Mouse (Mus musculus) intestine, embryonic 16.5 days (tissue): Measurements from ENCODE around the gene Gemin5. TPM values are rescaled to one million over a fixed set of nuclear protein-coding genes. Genes with fewer than 3 reads are reported as not detected.
"Not testable (repeated sequence)": the region's sequence is repeated elsewhere in the genome, so short reads cannot be mapped to it uniquely, and the experiment has no call there.

Source experiments
- ATAC-seq: fragments of 200-750 bp; cut with Nextera tagmentation; 2 replicates; pipeline ENCODE4 v1.8.0; 2017; ENCODE audit warnings: moderate TSS enrichment, moderate library complexity
- H3K27ac ChIP-seq: fragments of 300-500 bp; sonication (generic); 2 replicates; pipeline ENCODE4 v1.5.1; 2014; ENCODE audit warnings: mild to moderate bottlenecking, low read length
- H3K27me3 ChIP-seq: fragments of 300-500 bp; sonication (generic); replicated peaks from 2 replicates; pipeline ENCODE4 v1.6.1; 2014; ENCODE audit warnings: low read length, control low read depth, mixed read lengths; ENCODE audit not compliant: control insufficient read depth, insufficient read depth
- H3K36me3 ChIP-seq: fragments of 300-500 bp; sonication (generic); 2 replicates; pipeline ENCODE4 v1.6.1; 2014; ENCODE audit warnings: low read length, control low read depth; ENCODE audit not compliant: control insufficient read depth, insufficient read depth
- H3K4me1 ChIP-seq: fragments of 300-500 bp; sonication (generic); 2 replicates; pipeline ENCODE4 v1.6.1; 2014; ENCODE audit warnings: low read length, control low read depth, mixed read lengths; ENCODE audit not compliant: control insufficient read depth, insufficient read depth
- H3K4me2 ChIP-seq: fragments of 300-500 bp; sonication (generic); 2 replicates; pipeline ENCODE4 v1.6.1; 2014; ENCODE audit warnings: low read depth, low read length, control low read depth
- H3K4me3 ChIP-seq: fragments of 300-500 bp; sonication (generic); 2 replicates; pipeline ENCODE4 v1.5.1; 2014; ENCODE audit warnings: mild to moderate bottlenecking, low read length
- H3K9ac ChIP-seq: fragments of 300-500 bp; sonication (generic); 2 replicates; pipeline ENCODE4 v1.6.1; 2014; ENCODE audit warnings: low read depth, low read length
- H3K9me3 ChIP-seq: fragments of 300-500 bp; sonication (generic); 2 replicates; pipeline ENCODE4 v1.6.1; 2016; ENCODE audit warnings: low read length, control low read depth; ENCODE audit not compliant: control insufficient read depth
- WGBS: fragments of 180-500 bp; shearing (Covaris S2); extraction: QIAGEN DNeasy Blood & Tissue Kit; methylation state at CpG from one replicate; pipeline ENCODE4 v1.1.7; 2014; 5-methylcytosine and 5-hydroxymethylcytosine counted together
- polyA plus RNA-seq: library from polyadenylated mRNA; unstranded; fragments of >200 nt; fragmentation: Nextera tagmentation; extraction: Ambion mirVana; gene quantifications from 2 replicates; pipeline ENCODE4 v1.2.1, GENCODE M21; 2015

The Gemin5 gene
- 11.7 and 11.8 TPM in 2 replicates for polyA plus RNA-seq

DNA sequence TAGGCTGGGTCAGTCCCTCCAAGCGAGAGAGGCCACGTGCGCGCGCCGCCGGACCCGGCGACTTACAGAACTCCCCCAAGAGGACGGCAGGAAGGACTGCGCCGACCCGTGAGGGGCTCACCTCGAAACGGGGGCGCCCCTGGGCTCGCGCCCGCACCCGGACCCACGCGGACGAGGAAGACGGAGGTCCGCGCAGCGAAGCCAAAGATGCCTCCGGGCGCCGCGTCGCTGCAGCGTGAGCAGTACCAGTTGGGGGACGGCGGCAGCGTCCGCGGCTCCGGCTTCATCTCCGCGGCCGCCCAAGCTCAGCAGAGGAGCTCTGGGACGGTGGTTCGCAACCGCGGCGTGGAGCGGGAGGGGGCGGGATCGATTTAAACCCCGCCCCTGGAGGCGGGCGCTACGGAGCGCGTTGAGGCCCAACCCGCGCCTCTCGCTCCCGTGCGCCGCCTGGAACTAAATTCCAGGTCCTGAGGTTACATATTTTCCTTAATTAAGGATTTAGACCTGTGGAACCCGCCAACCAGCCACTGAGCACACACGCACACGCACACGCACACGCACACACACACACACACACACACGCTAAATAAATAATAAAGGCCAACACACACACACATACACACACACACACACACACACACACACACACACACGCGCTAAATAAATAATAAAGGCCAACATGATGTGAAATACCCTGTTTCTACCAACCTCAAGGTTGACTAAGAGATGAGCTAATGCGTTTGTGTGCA lies at the start of gene Gemin5:
Gene Gemin5 (minus strand): TSS at position 373 of the 749 bp plus-strand sequence.
- Histone ChIP-seq H3K9me3 (no peaks in the 10 kb centered on the region), H3K27ac (peak within 1 kb of the TSS; percentile 74), H3K27me3 (no peaks in the 10 kb centered on the region), H3K4me2 (peak within 1 kb of the TSS; percentile 74), H3K4me1 (peaks cover 8% of the 10 kb centered on the region; the same call in 1 of the 2 replicates), H3K4me3 (peak within 1 kb of the TSS; percentile 94), H3K36me3 (peaks cover 12% of the 10 kb centered on the region), H3K9ac (peak within 1 kb of the TSS; percentile 89)
- WGBS, result under 1% methylated on average over 69 of the region's 71 CpGs
- ATAC-seq, result peak; percentile 87

GRCm38 (mm10) chr11:58216823-58217222 lies 48.5 kb upstream of the Gemin5 start:
- Histone ChIP-seq H3K9ac (no peak overlapping the region; the same call in 1 of the 2 replicates), H3K9me3 (no peaks in the 10 kb centered on the region), H3K36me3 (no peaks in the 10 kb centered on the region), H3K4me3 (no peak overlapping the region), H3K4me2 (no peak overlapping the region), H3K27me3 (no peaks in the 10 kb centered on the region), H3K27ac (no peak overlapping the region), H3K4me1 (no peaks in the 10 kb centered on the region; the same call in 1 of the 2 replicates)
- 65% methylated on average over 6 of the region's 6 CpGs for WGBS
- no peak for ATAC-seq

GRCm38 (mm10) chr11:58215814-58216213 lies 47.5 kb upstream of the Gemin5 start:
- Histone ChIP-seq H3K9me3 (no peaks in the 10 kb centered on the region), H3K9ac (no peak overlapping the region), H3K4me2 (peak overlapping the region; percentile 19), H3K36me3 (no peaks in the 10 kb centered on the region), H3K4me1 (peaks cover 6% of the 10 kb centered on the region), H3K4me3 (no peak overlapping the region), H3K27ac (no peak overlapping the region), H3K27me3 (no peaks in the 10 kb centered on the region)
- no peak for ATAC-seq
- WGBS, result 67% methylated on average over 5 of the region's 5 CpGs

DNA sequence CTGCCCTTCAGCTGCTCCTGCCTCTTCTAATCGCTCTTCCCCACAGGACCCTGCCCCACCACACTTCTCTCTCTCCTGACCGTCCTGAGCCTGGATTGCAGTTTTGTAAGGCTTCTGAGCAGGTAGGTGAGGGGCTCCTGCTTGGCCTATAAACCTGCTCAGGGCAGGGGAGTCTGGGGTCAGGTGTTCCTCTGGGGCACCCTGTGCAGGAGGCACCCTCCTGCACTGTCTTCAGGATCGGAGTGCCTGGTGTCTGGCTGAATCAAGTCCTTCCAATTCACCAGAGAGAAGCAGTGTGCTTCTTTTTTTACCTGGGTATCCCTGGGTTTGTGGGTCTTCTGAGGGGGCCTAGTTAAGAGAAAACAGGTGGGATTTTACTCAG lies 46.7 kb upstream of the Gemin5 start:
- WGBS, result 12% methylated on average over 2 of the region's 3 CpGs

GRCm38 (mm10) chr11:58214391-58215048 lies 46.2 kb upstream of the Gemin5 start:
- Histone ChIP-seq H3K27me3 (no peaks in the 10 kb centered on the region), H3K9ac (peak overlapping the region; percentile 77), H3K27ac (0 out of 2 replicates have a peak overlapping the region, but pooled peaks have one; percentile 27), H3K4me3 (peak overlapping the region; percentile 61), H3K9me3 (no peaks in the 10 kb centered on the region), H3K4me1 (peaks cover 6% of the 10 kb centered on the region), H3K36me3 (no peaks in the 10 kb centered on the region), H3K4me2 (peak overlapping the region; percentile 70)
- ATAC-seq, result peak; percentile 91
- 24% methylated on average over 17 of the region's 17 CpGs for WGBS

More for the DNA sequence above, 46.7 kb upstream of the Gemin5 start:
- H3K9me3 ChIP-seq, H3K36me3 ChIP-seq, H3K27me3 ChIP-seq, H3K27ac ChIP-seq, H3K4me1 ChIP-seq: not testable (repeated sequence)
- H3K4me2 ChIP-seq, result peak overlapping the region; percentile 70
- H3K9ac ChIP-seq, result peak overlapping the region; percentile 77
- peak; percentile 54 for ATAC-seq
- peak overlapping the region; percentile 61 for H3K4me3 ChIP-seq

- Histone ChIP-seq H3K9ac (no peak overlapping the region), H3K4me2 (no peak overlapping the region), H3K36me3 (no peaks in the 10 kb centered on the region), H3K9me3 (no peaks in the 10 kb centered on the region), H3K4me3 (no peak overlapping the region), H3K27ac (no peak overlapping the region), H3K4me1 (peaks cover 6% of the 10 kb centered on the region), H3K27me3 (no peaks in the 10 kb centered on the region)
- WGBS, result 79% methylated on average over 7 of the region's 7 CpGs
- ATAC-seq, result no peak
These were observed 45.5 kb upstream of the Gemin5 start for GRCm38 (mm10) chr11:58213673-58214342.

DNA sequence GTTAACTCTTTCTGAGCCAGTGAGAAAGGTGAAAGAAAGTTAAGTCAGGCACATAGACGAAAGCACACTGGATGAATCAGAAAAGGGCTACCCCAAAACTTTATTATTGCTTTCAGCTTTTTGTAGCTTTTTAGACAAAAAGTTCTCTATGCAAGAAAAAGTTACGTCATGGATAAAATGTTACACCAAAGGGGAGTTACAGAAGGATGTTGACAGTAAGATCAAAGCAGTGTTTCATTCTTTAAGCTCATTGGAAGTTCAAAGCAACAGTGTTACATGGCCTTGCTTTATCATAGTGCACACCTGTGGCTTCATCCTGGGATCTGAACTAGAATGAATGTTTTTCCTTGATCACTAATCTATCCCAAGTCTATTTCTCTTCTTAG lies 43.3 kb upstream of the Gemin5 start:
- 28% methylated on average over 2 of the region's 2 CpGs for WGBS
- no peaks in the 10 kb centered on the region for H3K27me3 ChIP-seq
- no peak overlapping the region for H3K4me2 ChIP-seq
- ATAC-seq, result no peak
- H3K36me3 ChIP-seq, result no peaks in the 10 kb centered on the region
- H3K4me3 ChIP-seq, result no peak overlapping the region
- peaks cover 6% of the 10 kb centered on the region for H3K4me1 ChIP-seq
- no peaks in the 10 kb centered on the region for H3K9me3 ChIP-seq
- no peak overlapping the region for H3K27ac ChIP-seq
- H3K9ac ChIP-seq, result no peak overlapping the region

- 23% methylated on average over 9 of the region's 9 CpGs for WGBS
- no peak overlapping the region for H3K4me3 ChIP-seq
- H3K27ac ChIP-seq, result no peak overlapping the region
- no peaks in the 10 kb centered on the region for H3K27me3 ChIP-seq
- ATAC-seq, result peak; percentile 21; the same call in 1 of the 2 replicates
- 0 out of 2 replicates have a peak overlapping the region, but pooled peaks have one; percentile 12 for H3K4me2 ChIP-seq
- no peaks in the 10 kb centered on the region for H3K36me3 ChIP-seq
- H3K9ac ChIP-seq, result no peak overlapping the region
- peaks cover 6% of the 10 kb centered on the region; the same call in 1 of the 2 replicates for H3K4me1 ChIP-seq
- no peaks in the 10 kb centered on the region for H3K9me3 ChIP-seq
These were observed 42.8 kb upstream of the Gemin5 start for GRCm38 (mm10) chr11:58211062-58211681.
